Comparison of ENCODE assay signal across 8 mouse cellular contexts in the genomic region with DNA sequence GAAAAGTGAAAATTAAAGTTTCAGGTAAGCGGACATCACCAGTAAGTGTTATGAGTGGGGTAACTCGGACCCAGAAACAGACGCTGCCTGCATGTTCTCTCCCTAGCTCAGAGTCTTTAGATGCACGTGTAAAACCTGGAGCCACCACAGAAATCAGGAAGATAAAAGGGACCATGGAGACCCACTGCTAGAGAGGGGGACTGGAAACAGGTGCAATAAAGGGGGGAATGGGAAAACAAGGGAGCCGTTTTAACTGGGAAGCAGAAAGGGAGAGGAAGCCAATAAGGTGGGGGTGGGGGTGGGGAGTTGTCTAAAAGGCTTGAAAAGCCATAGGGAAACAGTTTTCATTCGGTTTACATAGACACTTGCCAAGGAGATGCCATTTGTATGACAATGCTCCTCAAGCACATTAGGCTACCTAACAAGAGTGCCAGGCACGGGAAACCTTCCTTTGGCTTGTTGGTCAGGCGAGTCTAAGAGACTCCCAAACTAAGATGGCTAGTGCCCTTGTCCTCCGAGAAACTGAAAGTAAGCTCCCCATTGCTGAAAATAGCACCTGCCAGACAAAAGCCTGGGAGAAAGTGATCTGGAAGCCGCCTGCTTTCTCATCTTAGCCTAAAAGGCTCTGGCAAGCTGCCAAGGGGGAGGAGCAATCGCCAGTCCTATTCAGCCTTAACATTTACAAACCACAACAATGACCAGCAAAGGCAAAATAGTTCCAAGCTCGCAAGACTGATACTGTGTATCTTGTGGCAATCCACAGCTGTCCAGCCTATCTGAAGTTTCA. TPM values are rescaled to one million over a fixed set of nuclear protein-coding genes. Genes with fewer than 3 reads are reported as not detected.
DNase-seq lines count a peak whose midpoint lies in the region; TF ChIP-seq lines count a peak whose summit lies in the region.

No protein-coding gene starts in this region.

- DNase-seq in cerebellum, adult 11 months: peak; percentile 22
- DNase-seq in cerebellum, adult 8-10 months: no peak
- peak; percentile 59 for DNase-seq in 3T3-L1 (ENCODE audit: low read depth, low spot score)
- DNase-seq in brain, embryonic 14.5 days (ENCODE audit: low read depth): peak; percentile 91
- peak; percentile 68 to 71 for DNase-seq in heart, adult 18-20 months
- DNase-seq in kidney, adult 18-20 months: peak; percentile 61
- DNase-seq in lung, postnatal 25 days (ENCODE audit: low spot score): peak; percentile 25
- DNase-seq in right cerebral cortex, adult 18-20 months: peak; percentile 22

- no peak for TF ChIP-seq CTCF in brain, embryonic 14.5 days (IDR thresholded peaks at IDR 0.05; ENCODE audit: borderline replicate concordance, extremely low read depth, insufficient read depth, insufficient read length)

- TF ChIP-seq POLR2A in brain, embryonic 14.5 days (IDR thresholded peaks at IDR 0.05; ENCODE audit: borderline replicate concordance, extremely low read depth, insufficient read depth, insufficient read length, poor library complexity, severe bottlenecking): no peak

RNA-seq across cellular contexts. Expression of gene Got2, which starts 10.0 kb away (rescaled TPM):
- 126 and 154 TPM in 2 replicates for polyA plus RNA-seq in brain, embryonic 14.5 days (2012; rRNA removed)
- 100 to 1,000 TPM; 729 to 736 TPM for total RNA-seq in heart, adult 18-20 months (2021)

RNA-seq across cellular contexts. Expression of gene Slc38a7, which starts 25.0 kb away (rescaled TPM):
- polyA plus RNA-seq in brain, embryonic 14.5 days (2012; rRNA removed): 36.1 and 38.0 TPM in 2 replicates
- 10 to 100 TPM; 10.7 to 11.3 TPM for total RNA-seq in heart, adult 18-20 months (2021)

RNA-seq across cellular contexts. Expression of gene Sap18b, which starts 53.2 kb away (rescaled TPM):
- 70.2 and 77.9 TPM in 2 replicates for polyA plus RNA-seq in brain, embryonic 14.5 days (2012; rRNA removed)
- total RNA-seq in heart, adult 18-20 months (2021): 10 to 100 TPM; 90.8 to 97.5 TPM
